Mouse (Mus musculus) lung, embryonic 14.5 days (tissue): Measurements from ENCODE around the gene Haus2. TPM values are rescaled to one million over a fixed set of nuclear protein-coding genes. Genes with fewer than 3 reads are reported as not detected.

ENCODE experiments used
- ATAC-seq: fragments of 200-750 bp; cut with Nextera tagmentation; 2 replicates; pipeline ENCODE4 v1.8.0; 2017; ENCODE audit warnings: mild to moderate bottlenecking, moderate TSS enrichment, moderate library complexity; ENCODE audit not compliant: insufficient read depth
- DNase-seq: peaks from one replicate; pipeline ENCODE4 v3.0.0-alpha.2; 2015
- H3K27ac ChIP-seq: fragments of 300-500 bp; sonication (generic); 2 replicates; pipeline ENCODE4 v1.5.1; 2014; ENCODE audit warnings: low read depth, mild to moderate bottlenecking, moderate library complexity
- H3K27me3 ChIP-seq: fragments of 300-500 bp; sonication (generic); 2 replicates; pipeline ENCODE4 v1.6.1; 2014; ENCODE audit warnings: low read length, control low read depth; ENCODE audit not compliant: insufficient read depth
- H3K36me3 ChIP-seq: fragments of 300-500 bp; sonication (generic); 2 replicates; pipeline ENCODE4 v1.6.1; 2014; ENCODE audit warnings: control low read depth; ENCODE audit not compliant: insufficient read depth
- H3K4me1 ChIP-seq: fragments of 300-500 bp; sonication (generic); 2 replicates; pipeline ENCODE4 v1.6.1; 2014; ENCODE audit warnings: antibody characterized with exemption, control low read depth; ENCODE audit not compliant: insufficient read depth
- H3K4me2 ChIP-seq: fragments of 300-500 bp; sonication (generic); 2 replicates; pipeline ENCODE4 v1.6.1; 2014; ENCODE audit warnings: mild to moderate bottlenecking
- H3K4me3 ChIP-seq: fragments of 300-500 bp; sonication (generic); 2 replicates; pipeline ENCODE4 v1.5.1; 2014; ENCODE audit warnings: low read depth, low read length
- H3K9ac ChIP-seq: fragments of 300-500 bp; sonication (generic); 2 replicates; pipeline ENCODE4 v1.6.1; 2014
- H3K9me3 ChIP-seq: fragments of 300-500 bp; sonication (generic); 2 replicates; pipeline ENCODE4 v1.6.1; 2016; ENCODE audit warnings: low read depth, low read length, control low read depth
- CTCF ChIP-seq: IDR thresholded peaks from 2 replicates; pipeline ENCODE4 v1.5.1; 2016; ENCODE audit warnings: antibody characterized with exemption, low read depth
- WGBS: fragments of 180-500 bp; shearing (Covaris S2); extraction: QIAGEN DNeasy Blood & Tissue Kit; methylation state at CpG from one replicate; pipeline ENCODE4 v1.1.7; 2014; 5-methylcytosine and 5-hydroxymethylcytosine counted together
- polyA plus RNA-seq: library from polyadenylated mRNA; unstranded; fragments of >200 nt; fragmentation: Nextera tagmentation; extraction: Ambion mirVana; gene quantifications from 2 replicates; pipeline ENCODE4 v1.2.1, GENCODE M21; 2014

Haus2 gene
- polyA plus RNA-seq, 1 experiment from 2014 or later: 25.7 TPM

- Histone ChIP-seq H3K27ac (no peak overlapping the region), H3K4me2 (no peak overlapping the region), H3K4me3 (no peak overlapping the region), H3K9me3 (no peaks in the 10 kb centered on the region), H3K27me3 (no peaks in the 10 kb centered on the region), H3K4me1 (no peaks in the 10 kb centered on the region), H3K9ac (no peak overlapping the region), H3K36me3 (peaks cover 34% of the 10 kb centered on the region)
- WGBS: 100% methylated on average over 1 of the region's 1 CpGs
- peak; percentile 39 for TF ChIP-seq CTCF
- DNase-seq (no peak), ATAC-seq (no peak)
These were observed 10.4 kb downstream of the Haus2 start for GRCm38 (mm10) chr2:120619538-120619937.

GRCm38 (mm10) chr2:120622920-120623319, 13.7 kb downstream of the Haus2 start:
- Histone ChIP-seq H3K9me3 (no peaks in the 10 kb centered on the region), H3K27me3 (no peaks in the 10 kb centered on the region), H3K9ac (no peak overlapping the region), H3K27ac (no peak overlapping the region), H3K4me3 (no peak overlapping the region), H3K4me1 (no peaks in the 10 kb centered on the region), H3K4me2 (no peak overlapping the region), H3K36me3 (peaks cover 18% of the 10 kb centered on the region; the same call in 1 of the 2 replicates)
- no peak for TF ChIP-seq CTCF
- DNase-seq (no peak), ATAC-seq (no peak)

GRCm38 (mm10) chr2:120628076-120628865, 19.1 kb downstream of the Haus2 start:
- WGBS: 22% methylated on average over 10 of the region's 10 CpGs
- peak overlapping the region; percentile 69 for H3K4me2 ChIP-seq
- H3K4me3 ChIP-seq: peak overlapping the region; percentile 57
- H3K27ac ChIP-seq: peak overlapping the region; percentile 65
- DNase-seq: no peak
- no peak for TF ChIP-seq CTCF
- H3K9ac ChIP-seq: peak overlapping the region; percentile 34; the same call in 1 of the 2 replicates
- peak; percentile 14 for ATAC-seq
- 0 out of 2 replicates have a peak, but pooled peaks cover 7% of the 10 kb centered on the region for H3K4me1 ChIP-seq
- no peaks in the 10 kb centered on the region for H3K9me3 ChIP-seq
- H3K27me3 ChIP-seq: no peaks in the 10 kb centered on the region
- peaks cover 9% of the 10 kb centered on the region; the same call in 1 of the 2 replicates for H3K36me3 ChIP-seq

- Histone ChIP-seq H3K36me3 (peaks cover 14% of the 10 kb centered on the region; the same call in 1 of the 2 replicates), H3K27ac (peak within 1 kb of the TSS; percentile 65), H3K9me3 (no peaks in the 10 kb centered on the region), H3K4me2 (peak within 1 kb of the TSS; percentile 69), H3K27me3 (no peaks in the 10 kb centered on the region), H3K9ac (peak within 1 kb of the TSS; percentile 57), H3K4me1 (0 out of 2 replicates have a peak, but pooled peaks cover 7% of the 10 kb centered on the region), H3K4me3 (peak within 1 kb of the TSS; percentile 57)
- 2% methylated on average over 36 of the region's 36 CpGs for WGBS
- DNase-seq: peak; percentile 100
- ATAC-seq: peak; percentile 100
- TF ChIP-seq CTCF: 0 out of 2 replicates have a peak, but pooled peaks have one; percentile 34
These were observed 19.9 kb downstream of the Haus2 start, which contains the start of gene Stard9 for GRCm38 (mm10) chr2:120628886-120629735. Stard9 (plus strand) TSS chr2:120629121.

GRCm38 (mm10) chr2:120630246-120630645, 21.1 kb downstream of the Haus2 start:
- no peaks in the 10 kb centered on the region for H3K9me3 ChIP-seq
- TF ChIP-seq CTCF: no peak
- H3K9ac ChIP-seq: no peak overlapping the region
- peaks cover 20% of the 10 kb centered on the region; the same call in 1 of the 2 replicates for H3K36me3 ChIP-seq
- DNase-seq: no peak
- 0 out of 2 replicates have a peak, but pooled peaks cover 7% of the 10 kb centered on the region for H3K4me1 ChIP-seq
- no peak overlapping the region for H3K27ac ChIP-seq
- 75% methylated on average over 2 of the region's 2 CpGs for WGBS
- H3K4me2 ChIP-seq: peak overlapping the region; percentile 69
- no peak for ATAC-seq
- no peaks in the 10 kb centered on the region for H3K27me3 ChIP-seq
- 0 out of 2 replicates have a peak overlapping the region, but pooled peaks have one; percentile 57 for H3K4me3 ChIP-seq

GRCm38 (mm10) chr2:120630655-120631054, 21.5 kb downstream of the Haus2 start:
- TF ChIP-seq CTCF: no peak
- no peaks in the 10 kb centered on the region for H3K27me3 ChIP-seq
- DNase-seq (no peak), ATAC-seq (no peak)
- H3K36me3 ChIP-seq: peaks cover 23% of the 10 kb centered on the region; the same call in 1 of the 2 replicates
- WGBS: 47% methylated on average over 2 of the region's 2 CpGs
- H3K4me3 ChIP-seq: no peak overlapping the region
- H3K4me2 ChIP-seq: peak overlapping the region; percentile 69
- H3K4me1 ChIP-seq: 0 out of 2 replicates have a peak, but pooled peaks cover 7% of the 10 kb centered on the region
- no peak overlapping the region for H3K27ac ChIP-seq
- no peak overlapping the region for H3K9ac ChIP-seq
- H3K9me3 ChIP-seq: no peaks in the 10 kb centered on the region
